Mouse (Mus musculus) monocyte, adult 2 months (primary cell): Measurements from ENCODE around the gene Fnbp4.

Experiments
- DNase-seq, 2 experiments: peaks; one replicate each; pipeline ENCODE4 v3.0.0; 2022; ENCODE audit warnings: low spot score in 2 of 2, low read depth in 1 of 2

The Fnbp4 gene

GRCm38 (mm10) chr2:90745053-90745678 is at the start of gene Fnbp4:
TSS of gene Fnbp4 (plus strand) at chr2:90745370.
- peak; percentile 97 to 98 for DNase-seq

GRCm38 (mm10) chr2:90700943-90701342 is 44.2 kb upstream of the Fnbp4 start:
- DNase-seq, result no peak

- no peak for DNase-seq
These were observed 36.6 kb upstream of the Fnbp4 start for GRCm38 (mm10) chr2:90708548-90708947.

GRCm38 (mm10) chr2:90715555-90716092 is 29.5 kb upstream of the Fnbp4 start:
- DNase-seq, result no peak

- no peak for DNase-seq
These were observed 27.8 kb upstream of the Fnbp4 start for GRCm38 (mm10) chr2:90717366-90717765.

- DNase-seq, result no peak
These were observed 27.2 kb upstream of the Fnbp4 start for GRCm38 (mm10) chr2:90717948-90718347.

- DNase-seq, result no peak
These were observed 18.4 kb upstream of the Fnbp4 start for GRCm38 (mm10) chr2:90726818-90727217.

- DNase-seq, result no peak
These were observed 9.8 kb upstream of the Fnbp4 start for GRCm38 (mm10) chr2:90735326-90735725.

- no peak for DNase-seq
These were observed 6.4 kb upstream of the Fnbp4 start for GRCm38 (mm10) chr2:90738801-90739200.

GRCm38 (mm10) chr2:90739327-90739726 is 5.8 kb upstream of the Fnbp4 start:
- DNase-seq, result no peak

GRCm38 (mm10) chr2:90739921-90740320 is 5.2 kb upstream of the Fnbp4 start:
- no peak for DNase-seq

GRCm38 (mm10) chr2:90744285-90745052 is 701 bp upstream of the Fnbp4 start:
- DNase-seq, result no peak

GRCm38 (mm10) chr2:90745740-90746537 is 769 bp downstream of the Fnbp4 start:
- DNase-seq, result peak in 1 of 2 experiments; percentile 3

GRCm38 (mm10) chr2:90746538-90746865 is 1.3 kb downstream of the Fnbp4 start:
- no peak for DNase-seq

GRCm38 (mm10) chr2:90747131-90747530 is 2.0 kb downstream of the Fnbp4 start:
- DNase-seq, result no peak

- DNase-seq, result peak in 1 of 2 experiments; percentile 5
These were observed 4.7 kb downstream of the Fnbp4 start for GRCm38 (mm10) chr2:90749676-90750459.

- DNase-seq, result no peak
These were observed 8.4 kb downstream of the Fnbp4 start for GRCm38 (mm10) chr2:90753565-90753964.

GRCm38 (mm10) chr2:90754188-90754587 is 9.0 kb downstream of the Fnbp4 start:
- DNase-seq, result no peak

GRCm38 (mm10) chr2:90765123-90765522 is 20.0 kb downstream of the Fnbp4 start:
- DNase-seq, result no peak

GRCm38 (mm10) chr2:90781323-90781722 is 36.2 kb downstream of the Fnbp4 start:
- DNase-seq, result no peak

GRCm38 (mm10) chr2:90781938-90782337 is 36.8 kb downstream of the Fnbp4 start:
- DNase-seq, result no peak
